Mouse (Mus musculus): ENCODE measurements around the gene Emd. TPM values are rescaled to one million over a fixed set of nuclear protein-coding genes. Genes with fewer than 3 reads are reported as not detected.

Emd gene
- polyA plus RNA-seq, 1 experiment from 2014 or later: 29.1 TPM

DNA sequence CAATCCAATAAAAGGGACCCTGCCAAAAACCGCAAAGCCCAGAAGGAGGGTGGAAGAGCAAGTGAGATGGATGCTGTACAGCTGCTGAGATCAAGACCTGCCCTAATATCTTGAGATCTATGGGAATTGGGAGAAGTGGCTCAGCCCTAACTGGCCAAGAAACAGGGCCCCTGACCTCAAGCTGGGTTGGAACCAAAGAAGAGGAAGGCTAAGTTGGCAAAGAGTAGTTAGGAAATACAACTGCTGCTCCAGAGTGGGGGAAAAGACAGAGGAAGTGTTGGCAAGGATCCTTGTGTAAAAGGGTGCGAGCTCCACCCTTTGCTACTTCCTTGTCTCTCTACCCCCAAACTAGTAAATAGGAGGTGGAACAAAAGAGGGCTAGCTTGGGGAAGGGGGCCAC is 11.1 kb upstream of the Emd start:
- no peak for TF ChIP-seq CTCF (IDR thresholded peaks at IDR 0.05; ENCODE audit: low read depth)
- no peak for ATAC-seq (ENCODE audit: insufficient read depth)
- Histone ChIP-seq H3K36me3 (ENCODE audit: insufficient read depth) (peaks cover 57% of the 10 kb centered on the region), H3K27ac (ENCODE audit: low read depth) (no peak overlapping the region; the same call in 1 of the 2 replicates), H3K4me2 (peak overlapping the region; percentile 68), H3K9me3 (ENCODE audit: low read depth, low read length) (no peaks in the 10 kb centered on the region), H3K27me3 (ENCODE audit: insufficient read depth, low read length) (no peaks in the 10 kb centered on the region), H3K9ac (peak overlapping the region; percentile 39), H3K4me3 (ENCODE audit: low read depth, low read length) (peak overlapping the region; percentile 49), H3K4me1 (ENCODE audit: insufficient read depth) (no peaks in the 10 kb centered on the region)
- peak; percentile 53 for DNase-seq
- 64% methylated on average over 2 of the region's 2 CpGs for WGBS

DNA sequence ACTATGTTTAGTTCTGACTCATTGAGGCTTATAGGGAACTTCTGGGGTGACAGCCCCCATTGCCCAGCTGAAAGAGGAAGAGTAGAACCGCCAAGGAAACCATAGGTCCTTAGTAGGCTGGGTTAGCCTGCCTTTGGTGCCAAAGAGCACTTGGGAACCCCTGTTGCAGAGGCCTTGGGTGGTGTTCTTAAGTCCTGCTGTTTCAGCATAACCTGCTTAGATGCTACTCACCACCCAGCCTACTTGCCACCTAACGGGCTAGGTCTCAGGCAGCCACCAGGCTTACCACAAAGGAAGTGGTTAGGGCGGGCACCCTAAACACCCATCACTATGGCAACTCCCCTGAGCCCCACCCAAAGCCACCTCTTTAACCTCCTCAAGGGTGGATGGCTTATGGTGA is 10.7 kb upstream of the Emd start:
- DNase-seq (no peak), ATAC-seq (ENCODE audit: insufficient read depth) (no peak)
- H3K27me3 ChIP-seq (ENCODE audit: insufficient read depth, low read length): no peaks in the 10 kb centered on the region
- peak overlapping the region; percentile 68 for H3K4me2 ChIP-seq
- H3K4me1 ChIP-seq (ENCODE audit: insufficient read depth): no peaks in the 10 kb centered on the region
- 48% methylated on average over 3 of the region's 3 CpGs for WGBS
- peak overlapping the region; percentile 39 for H3K9ac ChIP-seq
- peak overlapping the region; percentile 49 for H3K4me3 ChIP-seq (ENCODE audit: low read depth, low read length)
- peaks cover 53% of the 10 kb centered on the region for H3K36me3 ChIP-seq (ENCODE audit: insufficient read depth)
- peak overlapping the region; percentile 68 for H3K27ac ChIP-seq (ENCODE audit: low read depth)
- no peak for TF ChIP-seq CTCF (IDR thresholded peaks at IDR 0.05; ENCODE audit: low read depth)
- H3K9me3 ChIP-seq (ENCODE audit: low read depth, low read length): no peaks in the 10 kb centered on the region

DNA sequence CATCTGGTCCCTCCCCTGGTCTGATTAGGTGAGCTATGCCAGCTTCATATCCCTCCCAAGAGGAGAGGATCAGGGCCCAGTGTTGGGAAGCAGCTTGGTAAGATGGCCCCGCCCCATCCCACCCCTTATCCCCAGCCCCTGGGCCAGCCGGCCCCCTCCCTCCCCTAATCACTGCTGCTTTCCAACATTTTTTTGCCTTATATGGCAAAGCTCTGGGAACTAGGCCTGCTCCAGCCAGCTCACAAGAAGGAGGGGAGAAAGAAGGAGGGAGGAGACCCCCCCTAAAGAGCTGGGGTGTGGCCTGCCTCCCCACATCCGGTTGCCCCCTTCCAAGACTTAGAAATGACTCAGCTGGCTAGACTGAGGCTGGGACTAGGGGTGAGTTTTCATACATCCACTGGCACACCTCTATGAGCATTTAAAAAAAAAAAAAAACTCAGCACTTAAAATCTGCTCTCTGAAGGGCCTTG is 9.8 kb upstream of the Emd start:
- H3K4me2 ChIP-seq: peak overlapping the region; percentile 68
- DNase-seq (peak; percentile 84), ATAC-seq (ENCODE audit: insufficient read depth) (peak; percentile 67)
- H3K36me3 ChIP-seq (ENCODE audit: insufficient read depth): peaks cover 44% of the 10 kb centered on the region
- H3K4me3 ChIP-seq (ENCODE audit: low read depth, low read length): peak overlapping the region; percentile 49
- no peaks in the 10 kb centered on the region for H3K27me3 ChIP-seq (ENCODE audit: insufficient read depth, low read length)
- TF ChIP-seq CTCF (IDR thresholded peaks at IDR 0.05; ENCODE audit: low read depth): no peak
- peak overlapping the region; percentile 96 for H3K27ac ChIP-seq (ENCODE audit: low read depth)
- 8% methylated on average over 3 of the region's 3 CpGs for WGBS
- no peaks in the 10 kb centered on the region for H3K9me3 ChIP-seq (ENCODE audit: low read depth, low read length)
- H3K4me1 ChIP-seq (ENCODE audit: insufficient read depth): no peaks in the 10 kb centered on the region
- H3K9ac ChIP-seq: peak overlapping the region; percentile 82

DNA sequence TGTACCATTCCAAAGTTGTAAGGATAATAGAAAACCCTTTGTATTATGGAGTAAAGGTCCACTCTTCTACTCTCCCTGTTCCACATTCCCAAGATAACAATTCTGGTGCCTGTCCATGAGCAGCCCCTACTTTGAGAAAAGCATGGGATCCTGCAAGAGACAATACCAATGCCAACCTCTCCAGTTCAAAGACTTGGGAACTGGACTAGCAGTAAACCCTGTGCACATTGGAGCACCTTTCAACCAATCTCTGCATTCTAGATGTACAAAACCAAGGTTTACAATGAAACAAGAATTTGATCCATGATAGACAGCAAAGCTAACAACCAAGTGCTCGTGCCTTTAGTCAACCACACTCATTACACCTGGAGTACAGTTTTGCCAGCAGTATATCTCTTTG is 9.4 kb upstream of the Emd start:
- no peak for ATAC-seq (ENCODE audit: insufficient read depth)
- Histone ChIP-seq H3K4me2 (peak overlapping the region; percentile 68), H3K36me3 (ENCODE audit: insufficient read depth) (peaks cover 40% of the 10 kb centered on the region), H3K4me3 (ENCODE audit: low read depth, low read length) (peak overlapping the region; percentile 49), H3K27me3 (ENCODE audit: insufficient read depth, low read length) (no peaks in the 10 kb centered on the region), H3K9ac (peak overlapping the region; percentile 82), H3K27ac (ENCODE audit: low read depth) (peak overlapping the region; percentile 96), H3K4me1 (ENCODE audit: insufficient read depth) (no peaks in the 10 kb centered on the region), H3K9me3 (ENCODE audit: low read depth, low read length) (no peaks in the 10 kb centered on the region)
- no peak for TF ChIP-seq CTCF (IDR thresholded peaks at IDR 0.05; ENCODE audit: low read depth)
- no peak for DNase-seq
- WGBS: 14% methylated on average over 1 of the region's 1 CpGs

DNA sequence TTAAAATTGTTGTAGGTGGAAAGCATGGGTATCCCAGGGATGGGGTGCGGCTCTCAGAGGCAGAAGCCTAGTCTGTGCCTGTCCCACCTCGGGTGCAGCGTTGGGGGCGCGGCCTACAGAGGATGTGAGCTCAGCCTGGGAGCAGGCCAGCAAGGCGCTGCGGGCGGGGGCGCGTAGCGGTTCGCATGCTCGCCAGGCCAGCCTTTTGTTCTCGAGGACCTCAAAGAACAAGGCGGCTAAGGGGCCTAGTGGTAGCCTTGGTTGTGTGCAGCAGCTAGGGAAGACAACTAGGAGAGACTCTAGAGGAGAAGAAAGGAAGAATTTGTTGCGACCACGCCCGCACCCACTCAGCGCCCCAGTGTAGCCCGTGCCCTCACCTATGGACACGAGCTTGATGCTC is 8.8 kb upstream of the Emd start:
- 21% methylated on average over 15 of the region's 21 CpGs for WGBS

DNA sequence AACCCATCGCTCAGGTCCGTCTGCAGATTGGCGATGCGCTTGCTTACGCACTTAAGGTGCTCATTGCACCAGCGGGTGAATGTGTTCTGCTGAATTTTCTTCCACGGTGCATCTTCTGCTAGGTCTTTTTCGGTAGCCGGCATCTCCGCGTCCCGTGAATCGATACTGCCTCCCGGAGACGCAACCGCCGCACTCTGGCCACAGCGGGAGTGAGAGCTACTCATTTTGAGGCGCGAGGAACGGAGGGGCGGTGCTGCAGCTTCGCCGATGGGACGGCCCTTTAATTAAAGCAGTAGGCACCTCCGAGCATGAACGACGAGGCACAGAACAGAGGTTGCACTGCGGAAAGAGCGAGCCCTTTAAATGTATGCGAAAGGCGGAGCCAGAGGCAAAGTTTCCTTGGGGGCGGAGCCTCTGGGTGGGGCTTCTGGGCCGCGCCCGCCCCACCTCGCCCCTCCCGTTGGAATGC is 8.2 kb upstream of the Emd start:
- WGBS: 13% methylated on average over 33 of the region's 38 CpGs
- no peak for TF ChIP-seq CTCF (IDR thresholded peaks at IDR 0.05; ENCODE audit: low read depth)

More for the DNA sequence above, 8.8 kb upstream of the Emd start:
- no peaks in the 10 kb centered on the region for H3K4me1 ChIP-seq (ENCODE audit: insufficient read depth)
- H3K27ac ChIP-seq (ENCODE audit: low read depth): peak overlapping the region; percentile 96
- no peak for TF ChIP-seq CTCF (IDR thresholded peaks at IDR 0.05; ENCODE audit: low read depth)
- ATAC-seq (ENCODE audit: insufficient read depth) (peak; percentile 41), DNase-seq (peak; percentile 88)
- no peaks in the 10 kb centered on the region for H3K27me3 ChIP-seq (ENCODE audit: insufficient read depth, low read length)
- peak overlapping the region; percentile 68 for H3K4me2 ChIP-seq
- peak overlapping the region; percentile 49 for H3K4me3 ChIP-seq (ENCODE audit: low read depth, low read length)
- no peaks in the 10 kb centered on the region for H3K9me3 ChIP-seq (ENCODE audit: low read depth, low read length)
- peaks cover 34% of the 10 kb centered on the region for H3K36me3 ChIP-seq (ENCODE audit: insufficient read depth)
- peak overlapping the region; percentile 82 for H3K9ac ChIP-seq

DNA sequence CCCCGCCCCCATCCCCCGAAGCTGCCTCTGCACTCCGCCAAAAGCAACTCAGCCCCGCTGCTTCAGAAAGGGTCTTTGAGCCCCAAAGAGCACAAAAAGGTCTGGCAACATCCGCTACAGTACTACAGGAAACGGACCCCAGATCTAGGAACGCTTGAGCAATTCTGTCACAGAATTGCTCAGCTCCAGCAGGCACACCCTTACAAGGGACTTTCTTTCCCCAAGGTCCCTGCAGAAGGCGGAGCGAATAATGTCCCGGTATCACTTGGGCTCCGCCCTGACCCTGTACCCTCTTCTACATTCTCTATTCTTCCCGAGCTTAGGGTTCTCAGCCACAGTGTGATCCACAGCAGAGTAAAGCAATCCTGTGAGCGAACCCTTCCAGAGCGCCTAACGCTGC is 7.8 kb upstream of the Emd start:
- DNase-seq (no peak), ATAC-seq (ENCODE audit: insufficient read depth) (peak; percentile 35)
- Histone ChIP-seq H3K4me3 (ENCODE audit: low read depth, low read length) (peak overlapping the region; percentile 49), H3K27me3 (ENCODE audit: insufficient read depth, low read length) (no peaks in the 10 kb centered on the region), H3K9ac (peak overlapping the region; percentile 40), H3K4me1 (ENCODE audit: insufficient read depth) (no peaks in the 10 kb centered on the region), H3K9me3 (ENCODE audit: low read depth, low read length) (no peaks in the 10 kb centered on the region), H3K4me2 (peak overlapping the region; percentile 68), H3K36me3 (ENCODE audit: insufficient read depth) (peaks cover 24% of the 10 kb centered on the region), H3K27ac (ENCODE audit: low read depth) (peak overlapping the region; percentile 90)
- WGBS: 16% methylated on average over 14 of the region's 15 CpGs
- no peak for TF ChIP-seq CTCF (IDR thresholded peaks at IDR 0.05; ENCODE audit: low read depth)

More for the DNA sequence above, 8.2 kb upstream of the Emd start:
- Histone ChIP-seq H3K9me3 (ENCODE audit: low read depth, low read length) (no peaks in the 10 kb centered on the region), H3K9ac (peak overlapping the region; percentile 82), H3K4me1 (ENCODE audit: insufficient read depth) (no peaks in the 10 kb centered on the region), H3K27me3 (ENCODE audit: insufficient read depth, low read length) (no peaks in the 10 kb centered on the region), H3K36me3 (ENCODE audit: insufficient read depth) (peaks cover 28% of the 10 kb centered on the region), H3K4me2 (peak overlapping the region; percentile 68), H3K4me3 (ENCODE audit: low read depth, low read length) (peak overlapping the region; percentile 49), H3K27ac (ENCODE audit: low read depth) (peak overlapping the region; percentile 96)
- ATAC-seq (ENCODE audit: insufficient read depth): peak; percentile 82
- peak; percentile 96 for DNase-seq
